Mouse (Mus musculus): ENCODE results near the gene Unk. TPM values are rescaled to one million over a fixed set of nuclear protein-coding genes. Genes with fewer than 3 reads are reported as not detected.

The Unk gene
- total RNA-seq, 2 experiments from 2014 or later, result 18.9 to 27.0 TPM

GRCm38 (mm10) chr11:116027756-116028155 lies 2.4 kb upstream of the Unk start, which contains the start of gene H3f3b:
Gene H3f3b, minus strand, starts transcription at chr11:116027962.
- DNase-seq (ENCODE audit: low spot score in 2 of 2), result no peak
- intact Hi-C loops (cut with DNase I), result no loop called here

- intact Hi-C loops (cut with DNase I), result no loop called here
- DNase-seq (ENCODE audit: low spot score in 2 of 2), result no peak
Measured at GRCm38 (mm10) chr11:116028177-116028865, 1.8 kb upstream of the Unk start.

GRCm38 (mm10) chr11:116029086-116029865 lies 846 bp upstream of the Unk start:
- intact Hi-C loops (cut with DNase I), result no loop called here

GRCm38 (mm10) chr11:116030898-116031845 lies 1.1 kb downstream of the Unk start:
- DNase-seq (ENCODE audit: low spot score in 2 of 2), result no peak
- intact Hi-C loops (cut with DNase I), result loop anchor here (2.0 kb wide), 2 partner anchors 56 to 100 kb away; partner anchors contain the start of genes Trim65 and Wbp2

More at GRCm38 (mm10) chr11:116029086-116029865, 846 bp upstream of the Unk start:
- DNase-seq (ENCODE audit: low spot score in 2 of 2), result no peak

- intact Hi-C loops (cut with DNase I), result no loop called here
Measured at GRCm38 (mm10) chr11:116034584-116034983, 4.5 kb downstream of the Unk start.

GRCm38 (mm10) chr11:116036671-116037070 lies 6.5 kb downstream of the Unk start:
- intact Hi-C loops (cut with DNase I), result no loop called here
- DNase-seq (ENCODE audit: low spot score in 2 of 2), result no peak

More at GRCm38 (mm10) chr11:116034584-116034983, 4.5 kb downstream of the Unk start:
- no peak for DNase-seq (ENCODE audit: low spot score in 2 of 2)

- intact Hi-C loops (cut with DNase I), result no loop called here
Measured at GRCm38 (mm10) chr11:116037826-116038225, 7.7 kb downstream of the Unk start.

GRCm38 (mm10) chr11:116040593-116040992 lies 10.5 kb downstream of the Unk start:
- DNase-seq (ENCODE audit: low spot score in 2 of 2), result no peak
- intact Hi-C loops (cut with DNase I), result no loop called here

More at GRCm38 (mm10) chr11:116037826-116038225, 7.7 kb downstream of the Unk start:
- DNase-seq (ENCODE audit: low spot score in 2 of 2), result no peak

- no peak for DNase-seq (ENCODE audit: low spot score in 2 of 2)
- intact Hi-C loops (cut with DNase I), result no loop called here
Measured at GRCm38 (mm10) chr11:116041833-116042232, 11.7 kb downstream of the Unk start.

- intact Hi-C loops (cut with DNase I), result no loop called here
Measured at GRCm38 (mm10) chr11:116042372-116043138, 12.4 kb downstream of the Unk start.

GRCm38 (mm10) chr11:116043286-116043685 lies 13.2 kb downstream of the Unk start:
- intact Hi-C loops (cut with DNase I), result no loop called here
- DNase-seq (ENCODE audit: low spot score in 2 of 2), result no peak

More at GRCm38 (mm10) chr11:116042372-116043138, 12.4 kb downstream of the Unk start:
- no peak for DNase-seq (ENCODE audit: low spot score in 2 of 2)

GRCm38 (mm10) chr11:116045173-116045572 lies 15.1 kb downstream of the Unk start:
- no peak for DNase-seq (ENCODE audit: low spot score in 2 of 2)
- intact Hi-C loops (cut with DNase I), result no loop called here

GRCm38 (mm10) chr11:116049610-116050009 lies 19.5 kb downstream of the Unk start:
- DNase-seq (ENCODE audit: low spot score in 2 of 2), result no peak
- intact Hi-C loops (cut with DNase I), result no loop called here

GRCm38 (mm10) chr11:116050196-116050595 lies 20.1 kb downstream of the Unk start:
- DNase-seq (ENCODE audit: low spot score in 2 of 2), result no peak
- intact Hi-C loops (cut with DNase I), result no loop called here

- DNase-seq (ENCODE audit: low spot score in 2 of 2), result no peak
- intact Hi-C loops (cut with DNase I), result no loop called here
Measured at GRCm38 (mm10) chr11:116053510-116054229, 23.5 kb downstream of the Unk start.

- intact Hi-C loops (cut with DNase I), result no loop called here
- DNase-seq (ENCODE audit: low spot score in 2 of 2), result no peak
Measured at GRCm38 (mm10) chr11:116055873-116056272, 25.8 kb downstream of the Unk start.

GRCm38 (mm10) chr11:116057237-116057881 lies 27.2 kb downstream of the Unk start:
- intact Hi-C loops (cut with DNase I), result no loop called here
- DNase-seq (ENCODE audit: low spot score in 2 of 2), result no peak
